Mouse (Mus musculus) forebrain, embryonic 13.5 days (tissue): Measurements from ENCODE around the gene Snx9. TPM values are rescaled to one million over a fixed set of nuclear protein-coding genes. Genes with fewer than 3 reads are reported as not detected.
A peak's percentile ranks its signal among the peaks of the same experiment; 100 is the strongest.

Experiments used
- ATAC-seq: fragments of 200-750 bp; cut with Nextera tagmentation; 2 replicates; pipeline ENCODE4 v1.8.0; 2017
- H3K27ac ChIP-seq: fragments of 300-500 bp; sonication (generic); 2 replicates; pipeline ENCODE4 v1.5.1; 2015; ENCODE audit warnings: inconsistent platforms, mild to moderate bottlenecking, moderate library complexity
- H3K27me3 ChIP-seq: fragments of 300-500 bp; sonication (generic); 2 replicates; pipeline ENCODE4 v1.6.1; 2015; ENCODE audit warnings: mild to moderate bottlenecking, inconsistent platforms
- H3K36me3 ChIP-seq: fragments of 300-500 bp; sonication (generic); 2 replicates; pipeline ENCODE4 v1.6.1; 2015; ENCODE audit warnings: mild to moderate bottlenecking, inconsistent platforms; ENCODE audit not compliant: poor library complexity, severe bottlenecking
- H3K4me1 ChIP-seq: fragments of 300-500 bp; sonication (generic); 2 replicates; pipeline ENCODE4 v1.6.1; 2015; ENCODE audit warnings: inconsistent platforms
- H3K4me2 ChIP-seq: fragments of 300-500 bp; sonication (generic); 2 replicates; pipeline ENCODE4 v1.6.1; 2015; ENCODE audit warnings: inconsistent platforms, mild to moderate bottlenecking, moderate library complexity
- H3K4me3 ChIP-seq: fragments of 300-500 bp; sonication (generic); 2 replicates; pipeline ENCODE4 v1.5.1; 2015; ENCODE audit warnings: mild to moderate bottlenecking, inconsistent platforms
- H3K9ac ChIP-seq: fragments of 300-500 bp; sonication (generic); 2 replicates; pipeline ENCODE4 v1.6.1; 2015; ENCODE audit warnings: mild to moderate bottlenecking, inconsistent platforms
- H3K9me3 ChIP-seq: fragments of 300-500 bp; sonication (generic); replicated peaks from 2 replicates; pipeline ENCODE4 v1.6.1; 2016; ENCODE audit warnings: inconsistent platforms
- WGBS: fragments of 180-500 bp; shearing (Covaris S2); methylation state at CpG from one replicate; pipeline ENCODE4 v1.1.7; 2015; 5-methylcytosine and 5-hydroxymethylcytosine counted together
- polyA plus RNA-seq: library from polyadenylated mRNA; unstranded; fragments of >200 nt; fragmentation: Nextera tagmentation; extraction: Ambion mirVana; gene quantifications from 2 replicates; pipeline ENCODE4 v1.2.1, GENCODE M21; 2015

Gene Snx9
- polyA plus RNA-seq, 1 experiment from 2014 or later = 5.7 TPM

DNA sequence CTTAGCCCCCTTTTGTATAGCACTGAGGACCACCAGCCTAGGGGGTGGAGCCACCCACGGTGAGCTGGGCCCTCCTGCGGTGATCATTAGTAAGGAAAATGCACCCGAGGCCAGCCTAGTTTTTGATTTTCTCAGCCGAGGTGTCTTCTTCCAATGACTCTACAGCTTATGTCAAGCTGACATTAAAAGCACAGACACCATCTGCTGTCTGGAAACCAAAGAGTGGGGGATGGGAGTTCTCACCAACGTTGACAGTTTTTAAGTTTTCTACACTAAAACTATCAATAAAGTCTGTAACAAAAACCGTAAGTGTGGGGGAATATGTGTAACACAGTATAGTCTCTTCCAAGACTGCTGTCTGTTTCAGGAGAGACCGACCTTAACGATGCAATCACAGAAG, 83.1 kb downstream of the Snx9 start:
- WGBS = 55% methylated on average over 8 of the region's 8 CpGs
- peak; percentile 27; the same call in 1 of the 2 replicates for ATAC-seq
- no peak overlapping the region for H3K27ac ChIP-seq
- no peak overlapping the region for H3K9ac ChIP-seq
- no peaks in the 10 kb centered on the region for H3K27me3 ChIP-seq
- peaks cover 33% of the 10 kb centered on the region for H3K36me3 ChIP-seq
- peaks cover 7% of the 10 kb centered on the region; the same call in 1 of the 2 replicates for H3K4me1 ChIP-seq
- no peak overlapping the region for H3K4me2 ChIP-seq
- H3K9me3 ChIP-seq = no peaks in the 10 kb centered on the region
- no peak overlapping the region for H3K4me3 ChIP-seq

DNA sequence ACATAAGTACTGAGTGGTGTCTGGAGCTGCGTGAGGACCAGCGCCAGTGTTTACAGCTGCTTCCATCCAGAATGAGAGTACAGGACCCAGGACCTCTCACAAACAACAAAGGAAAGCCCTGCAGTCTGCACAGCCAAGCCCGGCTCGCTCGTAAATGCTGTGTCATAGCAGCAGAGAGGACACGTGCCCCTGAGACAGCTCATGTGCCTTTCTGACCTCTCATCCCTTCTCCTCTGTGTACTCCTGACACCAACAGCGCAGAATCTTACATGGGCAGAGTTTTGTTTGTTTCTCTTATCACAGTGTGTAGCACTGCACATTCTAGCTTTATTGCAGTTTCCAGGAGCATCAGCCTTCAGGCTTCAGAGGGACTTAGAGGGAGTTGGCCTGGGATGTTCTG, 85.6 kb downstream of the Snx9 start:
- WGBS = 85% methylated on average over 7 of the region's 7 CpGs
- Histone ChIP-seq H3K4me3 (no peak overlapping the region), H3K4me2 (no peak overlapping the region), H3K27me3 (no peaks in the 10 kb centered on the region), H3K9ac (no peak overlapping the region), H3K4me1 (peaks cover 7% of the 10 kb centered on the region; the same call in 1 of the 2 replicates), H3K36me3 (peaks cover 22% of the 10 kb centered on the region), H3K27ac (no peak overlapping the region), H3K9me3 (no peaks in the 10 kb centered on the region)
- ATAC-seq = no peak

DNA sequence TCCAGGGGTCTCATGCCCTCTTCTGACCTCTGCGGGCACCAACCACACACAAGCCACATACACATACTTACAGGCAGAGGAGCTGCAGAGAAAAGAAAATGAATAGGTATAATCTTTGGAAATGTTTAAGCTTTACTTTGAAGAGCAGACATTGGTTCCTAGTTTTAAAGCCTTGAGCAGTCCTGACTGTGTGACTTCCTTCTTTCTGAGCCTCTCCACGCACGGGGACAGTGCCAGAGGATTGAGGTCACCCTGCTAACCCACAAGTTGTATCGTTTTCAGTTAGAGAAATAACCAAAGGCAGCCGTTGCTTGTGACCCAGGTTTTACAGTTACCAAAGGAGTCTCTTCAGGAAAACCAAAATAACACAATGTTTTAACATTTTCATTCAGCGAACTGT, 87.9 kb downstream of the Snx9 start:
- no peak overlapping the region for H3K27ac ChIP-seq
- no peak for ATAC-seq
- H3K4me1 ChIP-seq = peaks cover 6% of the 10 kb centered on the region; the same call in 1 of the 2 replicates
- H3K27me3 ChIP-seq = no peaks in the 10 kb centered on the region
- peaks cover 22% of the 10 kb centered on the region for H3K36me3 ChIP-seq
- no peaks in the 10 kb centered on the region for H3K9me3 ChIP-seq
- H3K9ac ChIP-seq = no peak overlapping the region
- no peak overlapping the region for H3K4me3 ChIP-seq
- WGBS = 85% methylated on average over 6 of the region's 6 CpGs
- no peak overlapping the region for H3K4me2 ChIP-seq

DNA sequence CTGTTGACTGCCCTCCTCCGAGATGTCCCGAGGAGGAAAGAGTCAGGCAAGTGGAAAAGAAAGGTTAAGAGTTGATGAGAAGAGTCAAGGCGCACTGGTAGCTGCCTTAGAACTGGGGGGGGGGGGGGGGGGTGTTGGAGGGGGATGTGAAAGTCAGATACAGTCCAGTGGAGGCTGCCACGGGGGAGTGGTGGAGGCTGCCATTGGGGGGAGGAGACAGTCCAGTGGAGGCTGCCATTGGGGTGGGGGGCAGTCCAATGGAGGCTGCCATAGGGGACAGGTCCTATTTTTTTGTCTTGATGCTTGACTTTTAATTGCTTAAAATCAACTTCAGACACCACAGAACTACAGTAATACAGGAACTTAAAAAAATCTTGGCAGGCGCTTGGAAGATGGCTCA, 91.0 kb downstream of the Snx9 start:
- H3K9ac ChIP-seq = no peak overlapping the region
- H3K4me1 ChIP-seq = peaks cover 14% of the 10 kb centered on the region
- 93% methylated on average over 5 of the region's 5 CpGs for WGBS
- H3K36me3 ChIP-seq = peaks cover 9% of the 10 kb centered on the region; the same call in 1 of the 2 replicates
- H3K27me3 ChIP-seq = 0 out of 2 replicates have a peak, but pooled peaks cover 3% of the 10 kb centered on the region
- no peak overlapping the region for H3K27ac ChIP-seq
- no peaks in the 10 kb centered on the region for H3K9me3 ChIP-seq
- no peak overlapping the region for H3K4me2 ChIP-seq
- H3K4me3 ChIP-seq = no peak overlapping the region
- no peak for ATAC-seq

DNA sequence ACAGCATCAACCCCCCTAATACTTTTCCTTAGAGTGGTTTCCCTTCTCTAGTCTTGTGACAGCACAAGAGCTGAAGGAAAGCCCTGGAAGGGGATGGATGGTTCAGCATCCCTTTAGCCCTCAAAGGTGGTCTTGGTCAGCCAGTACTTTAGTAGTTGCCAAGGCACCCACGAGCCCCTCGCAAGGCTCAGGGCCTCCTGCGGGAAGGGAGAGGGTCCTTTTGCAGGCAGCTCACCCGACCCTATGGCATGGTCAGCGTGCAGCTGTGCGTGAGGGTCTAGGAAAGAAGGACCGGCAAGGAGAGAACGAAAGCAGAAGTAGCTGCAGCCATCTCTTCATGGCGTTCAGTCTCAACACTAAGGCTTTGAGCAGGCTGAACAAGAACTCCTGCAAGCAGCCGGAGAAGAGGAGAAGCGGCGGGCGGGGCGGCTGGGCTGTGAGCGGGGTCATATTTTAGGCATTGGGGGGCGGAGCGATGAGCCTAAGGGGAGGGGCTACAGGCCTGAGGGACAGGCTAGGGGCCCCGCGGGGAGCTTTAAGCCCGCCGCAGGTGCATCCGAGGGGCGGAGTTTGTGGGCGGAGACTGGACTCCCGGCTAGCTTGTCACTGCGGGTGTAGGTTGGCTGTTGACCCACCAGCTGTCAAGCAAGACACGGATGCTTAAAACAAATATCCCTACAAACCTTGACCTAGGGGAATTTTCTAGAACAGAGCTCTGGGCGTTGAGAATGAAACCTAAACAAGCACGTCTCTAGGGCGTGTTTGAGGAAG, 93.6 kb downstream of the Snx9 start:
- Histone ChIP-seq H3K4me3 (peak overlapping the region; percentile 41), H3K9ac (peak overlapping the region; percentile 57), H3K27ac (no peak overlapping the region), H3K36me3 (no peaks in the 10 kb centered on the region; the same call in 1 of the 2 replicates), H3K27me3 (peaks cover 16% of the 10 kb centered on the region), H3K4me2 (peak overlapping the region; percentile 73), H3K4me1 (peaks cover 14% of the 10 kb centered on the region), H3K9me3 (no peaks in the 10 kb centered on the region)
- 1% methylated on average over 30 of the region's 30 CpGs for WGBS
- ATAC-seq = peak; percentile 83

DNA sequence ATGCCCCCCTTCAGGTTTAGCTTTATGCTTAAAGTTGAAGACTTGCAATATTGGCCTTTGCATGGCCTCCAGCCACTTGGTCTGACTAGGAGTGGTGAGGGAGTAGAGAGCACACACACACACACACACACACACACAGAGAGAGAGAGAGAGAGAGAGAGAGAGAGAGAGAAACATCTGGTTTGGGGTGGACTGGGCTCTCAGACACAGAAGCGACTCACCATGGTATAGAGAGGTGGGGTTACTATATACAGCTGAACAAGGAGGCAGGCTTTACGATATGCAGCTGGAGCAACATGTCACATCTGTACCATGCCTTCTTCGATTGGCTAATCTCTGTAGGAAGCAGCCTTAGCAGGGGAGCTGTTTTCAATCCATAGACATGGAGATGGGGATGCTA, 94.6 kb downstream of the Snx9 start:
- no peaks in the 10 kb centered on the region for H3K36me3 ChIP-seq
- 58% methylated on average over 3 of the region's 3 CpGs for WGBS
- H3K27ac ChIP-seq = no peak overlapping the region
- H3K4me2 ChIP-seq = peak overlapping the region; percentile 73
- no peak for ATAC-seq
- no peaks in the 10 kb centered on the region for H3K9me3 ChIP-seq
- H3K27me3 ChIP-seq = peaks cover 26% of the 10 kb centered on the region
- no peak overlapping the region for H3K9ac ChIP-seq
- H3K4me1 ChIP-seq = peaks cover 15% of the 10 kb centered on the region
- H3K4me3 ChIP-seq = no peak overlapping the region

DNA sequence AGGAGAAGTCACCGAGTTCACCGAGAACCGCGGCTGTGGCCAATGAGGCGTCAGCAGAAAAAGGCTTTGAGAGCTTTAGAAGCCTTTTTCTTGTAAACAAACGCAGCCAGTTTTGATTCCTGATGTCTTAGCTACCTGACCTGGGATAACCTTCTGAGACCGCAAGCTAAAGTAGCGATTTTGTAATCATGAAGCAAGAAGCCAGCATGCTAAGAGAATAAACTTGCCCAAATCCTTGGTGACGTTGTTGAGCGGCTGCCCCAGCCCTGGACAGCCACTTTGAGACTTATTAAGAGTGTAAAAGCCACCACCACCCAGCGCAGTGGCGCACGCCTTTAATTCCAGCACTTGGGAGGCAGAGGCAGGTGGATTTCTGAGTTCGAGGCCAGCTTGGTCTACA, 95.1 kb downstream of the Snx9 start:
- WGBS = 43% methylated on average over 14 of the region's 14 CpGs
- ATAC-seq = no peak
- H3K9ac ChIP-seq = no peak overlapping the region

DNA sequence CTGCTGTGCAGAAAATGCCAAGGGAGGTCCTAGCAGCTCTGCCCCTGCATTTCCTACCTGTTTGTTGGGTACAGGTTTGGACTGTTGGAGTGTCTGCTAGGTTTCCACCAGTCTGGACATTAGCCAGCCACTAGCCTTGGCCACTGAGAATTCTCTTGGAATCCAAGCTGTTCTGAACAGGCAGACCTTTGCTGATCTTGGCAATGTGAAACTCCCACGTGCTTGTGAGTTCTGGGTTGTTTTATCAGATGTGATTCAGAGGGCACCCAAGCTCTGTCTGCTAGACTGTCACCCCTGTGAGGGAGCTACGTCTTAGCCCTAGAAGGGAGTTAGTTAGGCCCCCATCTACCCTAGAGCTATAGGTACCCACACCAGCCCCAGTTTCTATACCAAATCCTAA, 96.3 kb downstream of the Snx9 start:
- no peak for ATAC-seq
- H3K4me1 ChIP-seq = peaks cover 23% of the 10 kb centered on the region
- H3K27ac ChIP-seq = no peak overlapping the region
- H3K36me3 ChIP-seq = no peaks in the 10 kb centered on the region
- no peaks in the 10 kb centered on the region for H3K9me3 ChIP-seq
- H3K27me3 ChIP-seq = peaks cover 41% of the 10 kb centered on the region
- no peak overlapping the region for H3K9ac ChIP-seq
- H3K4me3 ChIP-seq = no peak overlapping the region
- no peak overlapping the region for H3K4me2 ChIP-seq
- 81% methylated on average over 2 of the region's 2 CpGs for WGBS

More for the DNA sequence above, 95.1 kb downstream of the Snx9 start:
- Histone ChIP-seq H3K4me2 (no peak overlapping the region), H3K4me1 (peaks cover 17% of the 10 kb centered on the region), H3K4me3 (no peak overlapping the region), H3K27me3 (peaks cover 29% of the 10 kb centered on the region), H3K36me3 (no peaks in the 10 kb centered on the region), H3K27ac (no peak overlapping the region), H3K9me3 (no peaks in the 10 kb centered on the region)

DNA sequence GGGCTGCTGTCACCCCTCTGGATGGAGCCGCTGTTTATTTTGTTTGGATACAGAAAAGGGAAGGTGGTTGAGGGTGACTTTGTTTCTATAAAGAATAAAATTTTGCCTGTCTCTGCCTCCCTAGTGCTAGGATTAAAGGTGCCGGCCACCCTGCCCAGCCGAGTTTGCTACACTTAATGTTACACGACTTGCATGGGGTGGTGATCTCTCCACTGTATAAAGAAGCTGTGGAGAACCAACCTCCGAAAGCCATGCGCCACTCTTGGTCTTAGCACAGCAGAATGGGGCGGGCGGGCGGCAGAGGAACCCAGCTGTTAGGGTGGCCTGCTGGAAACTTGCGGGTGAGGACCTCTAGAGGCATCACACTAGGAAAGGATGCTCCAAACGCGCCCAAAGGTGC, 98.7 kb downstream of the Snx9 start:
- Histone ChIP-seq H3K36me3 (no peaks in the 10 kb centered on the region), H3K9me3 (no peaks in the 10 kb centered on the region), H3K4me2 (no peak overlapping the region), H3K27ac (no peak overlapping the region), H3K9ac (no peak overlapping the region), H3K4me3 (no peak overlapping the region), H3K27me3 (peaks cover 44% of the 10 kb centered on the region), H3K4me1 (peaks cover 17% of the 10 kb centered on the region)
- ATAC-seq = no peak
- WGBS = 55% methylated on average over 12 of the region's 12 CpGs

DNA sequence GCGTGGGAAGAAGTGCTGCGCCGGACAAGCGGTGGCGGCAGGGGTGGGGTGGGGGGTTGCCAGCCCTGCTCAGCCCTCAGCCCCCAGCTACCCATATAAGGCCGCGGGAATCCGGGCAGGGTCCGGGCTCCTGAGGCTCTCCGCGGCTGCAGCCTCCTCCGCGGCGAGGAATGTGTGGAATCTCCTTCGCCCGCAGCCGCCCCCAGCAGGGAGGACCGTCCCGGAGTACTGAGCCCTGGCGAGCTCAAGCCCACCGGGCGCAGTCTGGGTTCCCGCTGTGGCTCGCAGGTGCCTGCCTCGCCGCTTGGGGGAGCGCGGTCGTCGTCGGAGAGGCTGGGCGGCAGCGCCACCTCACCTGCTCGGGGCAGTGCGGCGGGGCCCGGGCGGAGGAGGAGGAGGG, 99.7 kb downstream of the Snx9 start:
- 1% methylated on average over 23 of the region's 38 CpGs for WGBS

DNA sequence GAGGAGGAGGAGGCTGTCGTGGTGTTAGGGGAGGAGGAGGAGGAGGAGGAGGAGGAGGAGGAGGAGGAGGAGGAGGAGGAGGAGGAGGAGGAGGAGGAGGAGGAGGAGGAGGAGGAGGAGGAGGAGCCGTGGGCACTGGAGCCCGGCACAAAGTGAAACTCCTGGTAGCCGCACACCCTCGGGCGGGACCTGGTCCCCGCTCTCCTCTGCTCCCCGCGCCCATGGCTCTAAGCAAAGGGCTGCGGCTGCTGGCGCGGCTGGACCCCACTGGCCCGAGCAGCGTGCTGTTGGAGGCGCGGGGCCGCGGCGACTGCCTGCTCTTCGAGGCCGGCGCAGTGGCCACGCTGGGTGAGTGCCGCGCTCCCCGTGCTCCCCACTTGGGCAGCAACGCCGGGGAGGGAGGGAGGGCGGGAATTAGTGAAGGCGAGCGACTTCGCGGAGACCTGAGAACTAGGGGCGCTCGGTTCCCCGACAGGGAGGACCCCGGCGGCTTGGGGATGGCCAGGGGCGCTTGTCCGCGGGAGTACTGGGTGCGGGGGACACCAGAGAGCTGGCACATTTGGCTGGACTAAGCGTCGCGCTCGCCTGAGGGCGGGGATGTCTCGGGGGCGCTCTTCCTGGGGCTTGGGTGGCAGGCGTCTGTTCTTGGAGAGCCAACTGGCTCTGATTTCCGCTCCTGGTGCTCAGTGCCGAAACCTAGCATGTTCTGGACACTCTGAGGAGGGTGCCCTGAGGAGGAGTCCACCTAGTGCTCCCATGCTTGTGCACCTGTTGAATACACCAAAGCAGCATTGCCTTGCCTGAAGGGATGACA, 100.3 kb downstream of the Snx9 start, which contains the start of gene Synj2:
Gene Synj2 (plus strand): TSS at position 51 of the 814 bp plus-strand sequence.
- H3K27ac ChIP-seq = no peak within 1 kb of the TSS
- H3K27me3 ChIP-seq = peaks cover 41% of the 10 kb centered on the region
- under 1% methylated on average over 37 of the region's 52 CpGs for WGBS
- H3K36me3 ChIP-seq = no peaks in the 10 kb centered on the region
- peak within 1 kb of the TSS; percentile 80 for H3K4me2 ChIP-seq
- H3K4me1 ChIP-seq = peaks cover 9% of the 10 kb centered on the region; the same call in 1 of the 2 replicates
- H3K4me3 ChIP-seq = peak within 1 kb of the TSS; percentile 54
- no peaks in the 10 kb centered on the region for H3K9me3 ChIP-seq
- peak within 1 kb of the TSS; percentile 60 for H3K9ac ChIP-seq
- ATAC-seq = peak; percentile 86

More for the DNA sequence above, 99.7 kb downstream of the Snx9 start:
- peak; percentile 92 for ATAC-seq
- Histone ChIP-seq H3K9ac (peak overlapping the region; percentile 53), H3K27me3 (peaks cover 43% of the 10 kb centered on the region), H3K36me3 (no peaks in the 10 kb centered on the region), H3K9me3 (no peaks in the 10 kb centered on the region), H3K27ac (no peak overlapping the region), H3K4me2 (peak overlapping the region; percentile 80), H3K4me3 (peak overlapping the region; percentile 54), H3K4me1 (peaks cover 12% of the 10 kb centered on the region; the same call in 1 of the 2 replicates)

DNA sequence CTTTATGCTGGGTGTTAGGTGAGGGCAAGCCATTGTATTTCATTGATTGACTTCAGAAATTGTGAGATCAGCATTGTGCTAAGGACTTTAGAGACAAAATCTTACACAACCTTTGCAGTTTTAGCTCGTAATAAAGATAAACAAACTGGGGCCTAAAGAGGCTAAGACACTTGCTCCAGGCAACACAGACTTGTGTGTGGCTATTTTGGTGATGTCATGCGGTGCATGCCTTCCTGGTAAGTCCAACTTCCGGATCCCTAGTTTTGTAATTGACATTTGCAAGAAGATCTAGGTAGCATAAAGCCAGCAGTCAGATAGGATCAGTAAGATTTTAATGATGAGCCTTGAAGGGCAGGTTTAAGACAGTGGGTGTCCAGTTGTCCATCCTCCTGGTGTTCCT, 101.0 kb downstream of the Snx9 start:
- H3K27me3 ChIP-seq = peaks cover 41% of the 10 kb centered on the region
- peaks cover 9% of the 10 kb centered on the region; the same call in 1 of the 2 replicates for H3K4me1 ChIP-seq
- no peak for ATAC-seq
- no peak overlapping the region for H3K4me2 ChIP-seq
- no peaks in the 10 kb centered on the region for H3K9me3 ChIP-seq
- no peaks in the 10 kb centered on the region for H3K36me3 ChIP-seq
- H3K27ac ChIP-seq = no peak overlapping the region
- WGBS = 85% methylated on average over 3 of the region's 3 CpGs
- H3K9ac ChIP-seq = no peak overlapping the region
- no peak overlapping the region for H3K4me3 ChIP-seq
